Mouse (Mus musculus) inflammation-experienced regulatory T-cells, adult 6 months (primary cell): Measurements from ENCODE around the gene Ppp1r14b. TPM values are rescaled to one million over a fixed set of nuclear protein-coding genes. Genes with fewer than 3 reads are reported as not detected.

Experiments used
- ATAC-seq: one replicate; pipeline ENCODE4 v1.8.0; 2017
- polyA plus RNA-seq, 3 experiments: library from polyadenylated mRNA; unstranded; fragments of 100-300 nt; shearing (Covaris generic); gene quantifications; one replicate each; pipeline ENCODE4 v1.2.1; 2017

Gene Ppp1r14b
- polyA plus RNA-seq, 3 experiments from 2014 or later, result 18.2 to 35.2 (median 29.7) TPM

- ATAC-seq, result no peak
Measured at GRCm38 (mm10) chr19:6995255-6995991, 20.7 kb downstream of the Ppp1r14b start.

GRCm38 (mm10) chr19:6996006-6996405 lies 21.2 kb downstream of the Ppp1r14b start, which contains the start of the genes Nudt22 and Trpt1:
Nudt22 (minus strand) TSS chr19:6996117.
Trpt1 (plus strand) TSS chr19:6996131.
- ATAC-seq, result peak; percentile 50

- no peak for ATAC-seq
Measured at GRCm38 (mm10) chr19:6997721-6998290, 23.0 kb downstream of the Ppp1r14b start.

GRCm38 (mm10) chr19:6999360-7000063 lies 24.7 kb downstream of the Ppp1r14b start:
- ATAC-seq, result no peak

GRCm38 (mm10) chr19:7006892-7007593 lies 32.3 kb downstream of the Ppp1r14b start:
- ATAC-seq, result no peak

DNA sequence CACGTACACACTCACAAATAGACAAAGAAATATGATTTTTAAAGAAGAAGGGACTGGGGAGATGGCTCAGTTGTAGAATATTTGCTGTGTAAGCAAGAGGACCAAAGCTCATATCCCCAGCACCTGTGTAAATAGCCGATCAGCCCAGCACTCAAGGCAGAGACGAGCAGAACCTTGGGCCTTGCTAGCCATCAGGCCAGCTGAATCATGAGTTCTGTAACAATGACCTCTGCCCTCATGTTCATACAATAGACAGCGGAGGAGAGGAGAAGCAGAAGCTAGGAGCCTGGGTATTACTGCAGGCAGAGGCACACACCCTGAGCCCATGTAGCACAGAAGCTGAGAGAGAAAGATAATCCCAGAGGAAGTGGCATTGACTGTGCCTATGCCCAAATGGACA lies 37.7 kb downstream of the Ppp1r14b start:
- ATAC-seq, result no peak

DNA sequence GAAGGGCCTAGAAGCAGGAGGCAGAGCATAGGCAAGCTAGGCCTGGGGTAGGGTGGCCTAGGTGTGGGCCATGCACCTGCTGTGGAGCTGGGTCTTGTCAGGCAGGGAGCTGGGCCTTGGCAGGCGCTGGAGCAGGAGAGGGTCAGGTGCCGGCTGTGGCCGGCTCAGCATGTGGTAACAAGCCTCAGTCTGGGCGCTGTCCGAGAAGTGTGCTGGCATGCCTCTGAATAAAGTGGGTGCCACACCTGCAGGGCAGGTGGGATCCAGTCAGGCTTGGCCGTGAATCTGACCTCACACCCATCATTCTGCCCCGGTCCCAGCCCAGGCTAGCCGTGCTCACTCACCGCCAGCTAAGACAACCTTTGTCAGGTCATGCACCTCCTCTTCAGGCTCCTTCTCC lies 39.2 kb downstream of the Ppp1r14b start:
- no peak for ATAC-seq

DNA sequence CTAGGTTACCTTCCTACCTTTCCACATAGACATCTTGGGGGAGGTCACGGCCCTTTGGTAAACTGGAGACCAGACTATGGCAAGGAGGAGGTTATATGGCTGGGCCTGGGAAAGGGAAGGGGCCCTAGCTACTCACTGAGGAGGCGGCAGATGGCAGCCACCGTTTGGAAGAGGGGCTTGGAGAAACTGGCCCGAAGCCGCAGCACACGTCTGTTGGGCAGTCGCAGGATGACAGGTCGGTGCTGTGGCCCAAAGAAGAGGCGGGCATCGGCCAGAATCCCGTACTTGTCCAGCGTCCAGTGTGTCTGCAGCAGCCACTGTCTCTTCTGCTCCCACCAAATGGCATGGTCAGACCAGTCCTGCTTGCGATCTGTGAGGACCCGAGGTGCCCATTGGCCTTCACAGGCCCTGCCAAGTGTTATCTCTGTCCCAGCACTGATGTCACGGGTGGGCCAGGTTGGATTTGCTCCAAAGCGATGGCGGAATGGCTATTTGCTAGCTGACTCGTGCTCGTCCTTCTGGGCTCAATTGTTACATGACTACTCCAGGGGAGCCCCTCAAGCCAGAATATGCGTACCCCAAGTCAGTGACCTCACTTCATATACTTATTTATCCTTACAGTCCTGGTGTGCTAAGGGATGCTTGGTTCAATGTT lies 39.8 kb downstream of the Ppp1r14b start:
- no peak for ATAC-seq

GRCm38 (mm10) chr19:7017541-7018457 lies 43.0 kb downstream of the Ppp1r14b start:
- ATAC-seq, result peak; percentile 74

DNA sequence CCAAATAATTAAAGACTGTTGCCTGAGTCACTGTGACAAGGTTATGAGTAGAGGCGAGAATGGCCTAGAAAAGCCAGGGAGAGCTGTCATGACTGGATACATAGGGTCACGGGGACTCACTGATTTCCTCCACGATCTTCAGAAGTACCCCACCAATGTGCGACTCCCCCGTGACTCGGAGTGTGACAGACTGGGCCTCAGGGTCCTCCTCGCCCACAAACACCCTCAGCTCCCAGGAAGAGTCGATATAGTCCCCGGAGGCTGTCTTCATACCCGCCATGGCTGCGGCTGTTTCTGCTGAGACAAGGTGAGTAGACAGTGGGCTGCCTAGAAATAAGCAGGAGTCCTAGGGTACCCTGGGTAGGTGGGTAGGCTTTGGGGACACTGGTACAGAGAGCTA lies 43.8 kb downstream of the Ppp1r14b start:
- ATAC-seq, result no peak

GRCm38 (mm10) chr19:7019191-7019590 lies 44.4 kb downstream of the Ppp1r14b start, which contains the start of gene Fermt3:
Fermt3 (minus strand) TSS chr19:7019469.
- ATAC-seq, result peak; percentile 81

GRCm38 (mm10) chr19:7020224-7020641 lies 45.5 kb downstream of the Ppp1r14b start:
- ATAC-seq, result peak; percentile 43

Other genes with a start within 250 kb of the Ppp1r14b start
- 10 to 100 TPM in 1 of 3 experiments, 1 to 10 TPM in 2; 7.4 to 13.5 (median 8.6) TPM for gene Rps6ka4, start 134.3 kb upstream of the Ppp1r14b start, polyA plus RNA-seq
- gene Ccdc88b, start 116.8 kb upstream of the Ppp1r14b start, polyA plus RNA-seq, result 1 to 10 TPM; 4.4 to 5.8 (median 4.7) TPM
- 100 to 1,000 TPM; 143 to 219 (median 200) TPM for gene Trmt112, start 65.3 kb upstream of the Ppp1r14b start, polyA plus RNA-seq
- gene Prdx5, start 64.9 kb upstream of the Ppp1r14b start, polyA plus RNA-seq, result 100 to 1,000 TPM; 209 to 245 (median 241) TPM
- 1 to 10 TPM; 2.3 to 4.4 (median 4.2) TPM for gene Esrra, start 53.2 kb upstream of the Ppp1r14b start, polyA plus RNA-seq
- gene Catsperz, start 49.6 kb upstream of the Ppp1r14b start, polyA plus RNA-seq, result under 1 TPM in 1 of 3 experiments, not detected in 2; 0.59 TPM
- gene Kcnk4, start 40.5 kb upstream of the Ppp1r14b start, polyA plus RNA-seq, result not detected
- gene Bad, start 33.1 kb upstream of the Ppp1r14b start, polyA plus RNA-seq, result 10 to 100 TPM; 42.9 to 55.0 (median 47.6) TPM
- gene Gpr137, start 32.5 kb upstream of the Ppp1r14b start, polyA plus RNA-seq, result 10 to 100 TPM in 1 of 3 experiments, 1 to 10 TPM in 2; 4.6 to 13.0 (median 9.1) TPM
- gene Plcb3, start 1.5 kb downstream of the Ppp1r14b start, polyA plus RNA-seq, result 1 to 10 TPM; 2.8 to 4.3 (median 3.6) TPM
- gene Fkbp2, start 5.5 kb downstream of the Ppp1r14b start, polyA plus RNA-seq, result 100 to 1,000 TPM in 1 of 3 experiments, 10 to 100 TPM in 2; 44.0 to 102 (median 47.1) TPM
- gene Vegfb, start 12.7 kb downstream of the Ppp1r14b start, polyA plus RNA-seq, result 1 to 10 TPM; 2.5 to 3.6 (median 3.5) TPM
- gene Dnajc4, start 17.6 kb downstream of the Ppp1r14b start, polyA plus RNA-seq, result 10 to 100 TPM; 34.1 to 59.7 (median 59.0) TPM
- 10 to 100 TPM; 23.7 to 35.3 (median 33.7) TPM for gene Nudt22, start 21.1 kb downstream of the Ppp1r14b start, polyA plus RNA-seq
- 10 to 100 TPM in 1 of 3 experiments, 1 to 10 TPM in 2; 6.4 to 12.8 (median 8.2) TPM for gene Trpt1, start 21.2 kb downstream of the Ppp1r14b start, polyA plus RNA-seq
- 100 to 1,000 TPM; 253 to 288 (median 257) TPM for gene Fermt3, start 44.5 kb downstream of the Ppp1r14b start, polyA plus RNA-seq
- 100 to 1,000 TPM; 104 to 160 (median 120) TPM for gene Stip1, start 65.0 kb downstream of the Ppp1r14b start, polyA plus RNA-seq
- gene Macrod1, start 81.8 kb downstream of the Ppp1r14b start, polyA plus RNA-seq, result 1 to 10 TPM in 2 of 3 experiments, under 1 TPM in 1; 0.99 to 3.1 (median 1.8) TPM
- under 1 TPM in 1 of 3 experiments, not detected in 2; 0.20 TPM for gene Flrt1, start 130.8 kb downstream of the Ppp1r14b start, polyA plus RNA-seq
- 100 to 1,000 TPM; 164 to 183 (median 169) TPM for gene Otub1, start 231.3 kb downstream of the Ppp1r14b start, polyA plus RNA-seq
- 100 to 1,000 TPM; 284 to 445 (median 299) TPM for gene Cox8a, start 242.6 kb downstream of the Ppp1r14b start, polyA plus RNA-seq